Mouse (Mus musculus) stomach, embryonic 14.5 days (tissue): ENCODE data around the gene Tnrc6c. TPM values are rescaled to one million over a fixed set of nuclear protein-coding genes. Genes with fewer than 3 reads are reported as not detected.

Experiments used
- ATAC-seq: fragments of 200-750 bp; cut with Nextera tagmentation; 2 replicates; pipeline ENCODE4 v1.8.0; 2017; ENCODE audit warnings: low read depth, moderate TSS enrichment; ENCODE audit not compliant: insufficient number of reproducible peaks, insufficient read depth, low FRiP score
- H3K27ac ChIP-seq: fragments of 300-500 bp; sonication (generic); 2 replicates; pipeline ENCODE4 v1.5.1; 2014; ENCODE audit warnings: mild to moderate bottlenecking, low read length, moderate library complexity, mixed read lengths
- H3K27me3 ChIP-seq: fragments of 300-500 bp; sonication (generic); 2 replicates; pipeline ENCODE4 v1.6.1; 2014; ENCODE audit warnings: low read length, control low read depth, mixed read lengths; ENCODE audit not compliant: control insufficient read depth, insufficient read depth
- H3K36me3 ChIP-seq: fragments of 300-500 bp; sonication (generic); 2 replicates; pipeline ENCODE4 v1.6.1; 2014; ENCODE audit warnings: mild to moderate bottlenecking, control low read depth, low read length, moderate library complexity, mixed read lengths; ENCODE audit not compliant: control insufficient read depth, insufficient read depth
- H3K4me1 ChIP-seq: fragments of 300-500 bp; sonication (generic); 2 replicates; pipeline ENCODE4 v1.6.1; 2014; ENCODE audit warnings: low read length, control low read depth, mixed read lengths; ENCODE audit not compliant: control insufficient read depth, insufficient read depth
- H3K4me2 ChIP-seq: fragments of 300-500 bp; sonication (generic); replicated peaks from 2 replicates; pipeline ENCODE4 v1.6.1; 2014; ENCODE audit warnings: low read depth, low read length, control low read depth
- H3K4me3 ChIP-seq: fragments of 300-500 bp; sonication (generic); 2 replicates; pipeline ENCODE4 v1.5.1; 2014; ENCODE audit warnings: low read depth, low read length, control low read depth
- H3K9ac ChIP-seq: fragments of 300-500 bp; sonication (generic); replicated peaks from 2 replicates; pipeline ENCODE4 v1.6.1; 2014; ENCODE audit warnings: low read depth, mild to moderate bottlenecking, control low read depth, low read length, moderate library complexity, mixed read lengths
- H3K9me3 ChIP-seq: fragments of 300-500 bp; sonication (generic); 2 replicates; pipeline ENCODE4 v1.6.1; 2016; ENCODE audit warnings: low read depth, low read length, control low read depth; ENCODE audit not compliant: control insufficient read depth
- WGBS: fragments of 180-500 bp; shearing (Covaris S2); extraction: QIAGEN DNeasy Blood & Tissue Kit; methylation state at CpG from one replicate; pipeline ENCODE4 v1.1.7; 2014; 5-methylcytosine and 5-hydroxymethylcytosine counted together
- polyA plus RNA-seq: library from polyadenylated mRNA; unstranded; fragments of >200 nt; fragmentation: Nextera tagmentation; extraction: Ambion mirVana; gene quantifications from 2 replicates; pipeline ENCODE4 v1.2.1, GENCODE M21; 2014

The Tnrc6c gene
- polyA plus RNA-seq, 1 experiment from 2014 or later, result 15.5 TPM

GRCm38 (mm10) chr11:117642181-117642580 lies 11.9 kb upstream of the Tnrc6c start:
- Histone ChIP-seq H3K9ac (no peak overlapping the region), H3K36me3 (no peaks in the 10 kb centered on the region), H3K27me3 (no peaks in the 10 kb centered on the region), H3K27ac (no peak overlapping the region), H3K9me3 (no peaks in the 10 kb centered on the region), H3K4me3 (no peak overlapping the region), H3K4me2 (no peak overlapping the region), H3K4me1 (no peaks in the 10 kb centered on the region)
- 78% methylated on average over 2 of the region's 2 CpGs for WGBS
- no peak for ATAC-seq

GRCm38 (mm10) chr11:117643240-117643639 lies 10.8 kb upstream of the Tnrc6c start:
- H3K4me1 ChIP-seq, result no peaks in the 10 kb centered on the region
- 78% methylated on average over 10 of the region's 10 CpGs for WGBS
- ATAC-seq, result no peak

GRCm38 (mm10) chr11:117646786-117647185 lies 7.3 kb upstream of the Tnrc6c start:
- H3K4me2 ChIP-seq, result no peak overlapping the region
- no peaks in the 10 kb centered on the region for H3K9me3 ChIP-seq
- H3K4me1 ChIP-seq, result no peaks in the 10 kb centered on the region
- H3K27ac ChIP-seq, result no peak overlapping the region
- no peak for ATAC-seq
- no peak overlapping the region for H3K9ac ChIP-seq
- H3K4me3 ChIP-seq, result no peak overlapping the region
- no peaks in the 10 kb centered on the region for H3K36me3 ChIP-seq
- 76% methylated on average over 4 of the region's 4 CpGs for WGBS
- H3K27me3 ChIP-seq, result no peaks in the 10 kb centered on the region

More at GRCm38 (mm10) chr11:117643240-117643639, 10.8 kb upstream of the Tnrc6c start:
- Histone ChIP-seq H3K27me3 (no peaks in the 10 kb centered on the region), H3K4me3 (no peak overlapping the region), H3K36me3 (no peaks in the 10 kb centered on the region), H3K4me2 (no peak overlapping the region), H3K9ac (no peak overlapping the region), H3K27ac (no peak overlapping the region), H3K9me3 (no peaks in the 10 kb centered on the region)

- Histone ChIP-seq H3K27me3 (no peaks in the 10 kb centered on the region), H3K27ac (no peak overlapping the region), H3K36me3 (no peaks in the 10 kb centered on the region), H3K4me2 (no peak overlapping the region), H3K4me1 (no peaks in the 10 kb centered on the region), H3K4me3 (no peak overlapping the region), H3K9ac (no peak overlapping the region), H3K9me3 (no peaks in the 10 kb centered on the region)
- WGBS, result 54% methylated on average over 6 of the region's 6 CpGs
- no peak for ATAC-seq
Measured at GRCm38 (mm10) chr11:117648005-117648404, 6.1 kb upstream of the Tnrc6c start.

GRCm38 (mm10) chr11:117650721-117651644 lies 3.1 kb upstream of the Tnrc6c start:
- Histone ChIP-seq H3K9me3 (no peaks in the 10 kb centered on the region), H3K4me2 (no peak overlapping the region), H3K27me3 (no peaks in the 10 kb centered on the region), H3K4me3 (no peak overlapping the region), H3K9ac (no peak overlapping the region), H3K27ac (no peak overlapping the region), H3K36me3 (no peaks in the 10 kb centered on the region), H3K4me1 (peaks cover 2% of the 10 kb centered on the region; the same call in 1 of the 2 replicates)
- no peak for ATAC-seq
- 57% methylated on average over 13 of the region's 13 CpGs for WGBS

GRCm38 (mm10) chr11:117652907-117653306 lies 1.2 kb upstream of the Tnrc6c start:
- peak overlapping the region; percentile 78 for H3K4me2 ChIP-seq
- H3K4me3 ChIP-seq, result no peak overlapping the region
- H3K9ac ChIP-seq, result no peak overlapping the region
- no peak for ATAC-seq
- no peaks in the 10 kb centered on the region for H3K27me3 ChIP-seq
- no peaks in the 10 kb centered on the region for H3K36me3 ChIP-seq
- no peaks in the 10 kb centered on the region for H3K9me3 ChIP-seq
- no peak overlapping the region for H3K27ac ChIP-seq
- peaks cover 9% of the 10 kb centered on the region; the same call in 1 of the 2 replicates for H3K4me1 ChIP-seq
- WGBS, result 70% methylated on average over 3 of the region's 3 CpGs

GRCm38 (mm10) chr11:117654380-117654924 lies 363 bp downstream of the Tnrc6c start:
- Histone ChIP-seq H3K4me1 (peaks cover 21% of the 10 kb centered on the region), H3K9me3 (no peaks in the 10 kb centered on the region), H3K27ac (peak overlapping the region; percentile 95), H3K4me2 (peak overlapping the region; percentile 78), H3K9ac (peak overlapping the region; percentile 96), H3K27me3 (no peaks in the 10 kb centered on the region), H3K36me3 (no peaks in the 10 kb centered on the region), H3K4me3 (peak overlapping the region; percentile 82)
- WGBS, result under 1% methylated on average over 68 of the region's 71 CpGs
- ATAC-seq, result peak; percentile 97

- H3K4me2 ChIP-seq, result peak overlapping the region; percentile 74
- H3K9ac ChIP-seq, result peak overlapping the region; percentile 96
- H3K4me1 ChIP-seq, result peaks cover 22% of the 10 kb centered on the region
- under 1% methylated on average over 46 of the region's 66 CpGs for WGBS
- H3K9me3 ChIP-seq, result no peaks in the 10 kb centered on the region
- peak overlapping the region; percentile 90 for H3K27ac ChIP-seq
- peak overlapping the region; percentile 82 for H3K4me3 ChIP-seq
- peak; percentile 30; the same call in 1 of the 2 replicates for ATAC-seq
- no peaks in the 10 kb centered on the region for H3K27me3 ChIP-seq
- no peaks in the 10 kb centered on the region for H3K36me3 ChIP-seq
Measured at GRCm38 (mm10) chr11:117654934-117655291, 824 bp downstream of the Tnrc6c start.
